Mouse (Mus musculus): ENCODE results near the gene Dyrk2. TPM values are rescaled to one million over a fixed set of nuclear protein-coding genes. Genes with fewer than 3 reads are reported as not detected.

Dyrk2 gene
- 8.5 and 12.0 TPM in 2 replicates for total RNA-seq (2023)

DNA sequence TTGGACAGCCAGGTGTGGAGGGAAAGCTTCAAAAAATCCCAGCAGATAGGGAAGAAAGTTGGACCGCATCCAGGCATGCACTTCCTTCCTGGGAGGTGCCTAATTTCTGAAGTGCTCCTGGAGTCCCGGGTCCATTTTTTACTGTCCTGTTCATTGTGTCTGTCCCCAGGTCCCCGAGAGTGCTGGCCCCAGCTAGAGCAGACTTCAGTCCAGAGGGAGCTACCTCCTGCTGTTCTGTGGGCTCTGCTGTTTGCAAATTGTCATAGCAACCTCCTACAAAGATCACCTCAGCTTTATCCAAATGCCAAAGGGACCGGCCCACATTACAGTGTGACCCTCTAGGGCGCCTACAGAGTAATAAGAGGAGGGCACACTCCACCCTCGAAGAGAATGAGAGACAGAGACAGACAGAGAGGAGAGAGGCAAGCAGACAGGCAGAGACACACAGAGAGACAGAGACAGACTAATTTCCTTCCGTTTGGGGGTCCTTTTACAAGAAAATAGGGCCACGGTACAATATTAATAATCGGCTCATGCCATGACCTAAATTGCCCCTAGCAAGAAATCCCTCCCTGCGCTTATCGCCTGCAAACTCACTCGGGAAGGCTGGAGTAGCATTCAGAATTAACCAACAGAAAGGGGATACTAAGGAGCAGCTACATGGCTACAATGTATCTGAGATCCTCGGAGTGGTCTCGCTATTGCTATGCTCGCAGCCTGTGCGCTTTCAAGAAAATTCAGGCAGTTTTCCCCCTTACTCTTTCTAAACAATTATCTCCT is at the start of gene Dyrk2:
Gene Dyrk2 (minus strand): TSS at position 9 of the 780 bp plus-strand sequence.

Measured in neutrophil, adult 65 days (primary cell).